Mouse (Mus musculus) right cerebral cortex, postnatal 14 days (tissue): ENCODE measurements around the gene Scin.

Source experiments
- DNase-seq: peaks from one replicate; pipeline ENCODE4 v3.0.0; 2022

Gene Scin

DNA sequence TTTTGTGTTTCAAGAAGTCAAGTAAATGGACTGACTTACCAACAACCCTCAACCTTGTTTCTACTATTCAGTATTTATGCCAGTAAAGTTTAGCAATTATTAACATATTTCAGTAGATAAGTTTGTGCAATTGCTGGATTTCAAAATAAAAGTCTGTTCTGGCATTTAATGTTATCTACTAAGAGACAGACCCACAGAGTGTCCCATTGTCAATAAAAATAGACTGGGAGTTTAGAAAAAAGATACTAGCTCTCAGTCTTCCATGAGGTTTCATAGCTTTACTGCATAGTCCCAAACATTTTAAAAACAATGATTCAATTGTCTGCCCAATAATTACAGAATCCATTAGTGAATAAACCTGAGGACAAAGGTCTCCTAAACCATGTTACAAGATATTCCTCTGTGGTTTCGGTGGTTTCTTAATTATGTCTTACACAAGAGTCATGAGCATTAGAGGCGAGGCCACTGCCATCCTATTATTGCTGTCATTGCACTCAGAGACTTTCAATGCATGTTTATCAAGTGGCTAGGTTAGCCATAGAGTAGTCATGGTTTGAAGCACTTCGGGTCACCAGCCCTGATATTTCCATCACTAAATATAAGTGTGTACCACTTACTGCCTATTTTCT, 110.9 kb downstream of the Scin start:
- no peak for DNase-seq

DNA sequence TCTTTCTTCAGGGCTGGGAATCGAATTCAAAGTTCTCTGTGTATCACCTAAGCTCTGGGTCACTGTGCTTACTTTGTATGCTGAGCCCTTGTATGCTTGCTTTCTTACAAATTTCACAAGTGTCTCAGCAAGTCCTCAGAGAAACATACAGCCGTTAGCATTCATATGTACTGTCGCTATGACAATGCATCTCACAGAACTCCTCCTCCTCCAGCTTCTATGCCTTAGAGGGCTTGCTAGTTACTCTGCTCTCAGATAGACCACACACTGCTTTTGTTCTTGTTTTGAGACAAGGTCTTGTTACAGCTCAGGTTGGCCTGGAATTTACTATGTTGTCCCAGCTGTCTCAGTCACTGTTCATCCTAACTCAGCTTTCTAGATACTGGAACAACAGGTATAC, 111.7 kb downstream of the Scin start:
- DNase-seq, result no peak

DNA sequence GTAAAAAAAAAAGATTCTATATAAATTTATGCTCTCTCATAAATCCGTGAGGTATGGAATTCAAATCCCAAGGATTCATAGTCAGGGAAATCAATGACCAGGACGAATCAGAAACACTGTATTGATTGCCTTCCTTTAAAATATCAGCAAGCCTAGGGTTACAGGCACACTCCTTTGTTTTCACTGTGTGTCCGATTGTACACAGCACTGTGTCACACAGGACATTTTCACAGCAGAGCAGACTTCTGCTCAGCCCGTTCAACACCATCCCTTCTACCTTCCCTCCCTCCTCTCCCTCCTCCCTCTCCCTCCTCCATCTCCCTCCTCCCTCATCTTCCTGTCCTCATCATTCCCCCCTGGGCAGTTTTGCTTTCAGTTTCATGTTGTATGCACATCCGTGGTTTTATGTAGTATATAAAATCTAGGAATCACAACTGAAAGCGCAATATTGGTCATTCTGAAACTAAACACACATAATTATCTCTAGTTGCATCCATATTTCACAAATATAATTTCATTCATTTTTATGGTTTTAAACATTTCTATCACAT, 116.0 kb downstream of the Scin start:
- no peak for DNase-seq

DNA sequence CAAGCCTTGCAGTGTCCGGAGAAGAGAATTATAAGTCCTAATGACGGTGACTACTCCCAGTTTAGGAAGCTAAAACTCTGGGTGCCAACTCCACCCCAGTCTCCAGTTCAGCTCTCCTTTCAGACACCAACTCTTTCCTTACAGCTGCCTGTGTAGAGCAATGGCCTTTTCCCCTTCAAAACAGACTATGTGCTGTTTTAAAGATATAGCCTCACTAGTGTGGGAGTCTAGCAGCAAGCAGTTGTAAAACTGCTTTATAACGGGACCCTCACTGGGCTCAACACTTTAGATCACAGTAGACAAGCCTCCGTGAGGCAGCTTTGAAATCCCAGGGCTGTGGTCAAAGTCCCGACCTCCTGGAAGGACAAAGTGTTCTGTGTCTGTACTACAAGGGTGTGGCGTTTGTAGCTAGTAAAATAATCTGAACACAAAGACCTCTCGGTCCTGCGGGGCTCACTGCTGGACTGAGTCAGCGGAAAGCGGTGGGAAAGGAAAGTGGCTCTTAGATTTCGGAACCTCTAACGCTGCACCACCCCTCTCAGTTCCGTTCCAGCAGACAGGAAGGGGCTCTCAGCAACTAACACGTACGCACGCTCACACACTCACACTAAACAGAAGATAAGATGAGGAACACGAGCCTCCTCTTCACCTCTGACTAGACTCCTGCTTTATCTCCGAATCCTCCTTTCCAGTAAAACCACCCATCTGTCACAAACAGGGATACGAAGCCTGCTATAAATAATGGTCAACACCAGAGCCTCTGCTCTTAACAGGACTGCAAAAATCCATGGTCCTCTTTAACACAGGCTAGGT, 117.2 kb downstream of the Scin start:
- DNase-seq, result peak; percentile 13

DNA sequence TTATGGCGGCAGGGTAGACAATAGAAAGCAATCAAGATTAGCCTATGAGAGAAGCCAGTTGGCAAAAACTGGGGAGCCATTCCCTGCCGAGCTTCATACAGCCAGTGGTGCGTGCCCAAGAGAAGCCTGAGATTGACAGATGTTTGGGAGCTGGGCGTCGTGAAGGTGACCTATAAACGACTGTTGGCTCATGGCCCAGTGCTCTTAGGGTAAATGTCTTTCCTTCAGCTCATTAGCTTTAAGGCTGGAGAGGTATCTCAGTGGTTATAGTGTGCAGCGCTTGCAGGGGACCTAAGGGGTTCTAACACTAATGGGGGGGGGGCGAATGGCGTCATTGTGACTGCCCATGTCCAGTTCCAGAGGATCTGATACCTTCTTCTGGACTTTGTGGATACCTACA, 118.0 kb downstream of the Scin start:
- DNase-seq, result no peak

DNA sequence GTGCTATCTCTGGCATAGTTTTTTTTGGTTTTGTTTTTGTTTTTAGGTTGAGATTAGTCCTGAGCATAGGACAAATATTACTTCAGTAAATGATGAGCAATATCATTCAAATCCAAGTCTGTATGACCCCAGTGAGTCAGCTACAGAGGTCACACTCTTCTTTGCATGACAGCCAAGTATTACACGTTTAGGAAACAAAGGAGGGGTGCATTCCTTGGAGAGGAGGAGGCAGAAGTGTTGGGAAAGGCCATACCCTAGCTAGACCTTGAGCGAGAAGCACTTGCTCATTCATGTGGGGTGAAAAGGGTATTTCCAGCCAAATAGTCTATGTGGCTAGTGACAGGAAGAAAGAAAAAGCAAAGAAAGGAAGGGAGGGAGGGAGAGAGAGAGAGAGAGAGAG, 124.2 kb downstream of the Scin start:
- DNase-seq, result no peak
